Mouse (Mus musculus) hindbrain, embryonic 10.5 days (tissue): Measurements from ENCODE around the gene Olfr1337. TPM values are rescaled to one million over a fixed set of nuclear protein-coding genes. Genes with fewer than 3 reads are reported as not detected.
"Not testable (repeated sequence)": the region's sequence is repeated elsewhere in the genome, so short reads cannot be mapped to it uniquely, and the experiment has no call there.

Experiments
- DNase-seq: peaks from one replicate; pipeline ENCODE4 v3.0.0-alpha.2; 2017; ENCODE audit warnings: low spot score
- H3K27ac ChIP-seq: fragments of 300-500 bp; sonication (generic); 2 replicates; pipeline ENCODE4 v1.5.1; 2016; ENCODE audit warnings: mild to moderate bottlenecking, moderate library complexity
- H3K27me3 ChIP-seq: fragments of 300-500 bp; sonication (generic); 2 replicates; pipeline ENCODE4 v1.6.1; 2016; ENCODE audit warnings: mild to moderate bottlenecking; ENCODE audit not compliant: poor library complexity, insufficient read depth, severe bottlenecking
- H3K36me3 ChIP-seq: fragments of 300-500 bp; sonication (generic); 2 replicates; pipeline ENCODE4 v1.6.1; 2016; ENCODE audit warnings: mild to moderate bottlenecking, moderate library complexity
- H3K4me1 ChIP-seq: fragments of 300-500 bp; sonication (generic); replicated peaks from 2 replicates; pipeline ENCODE4 v1.6.1; 2016; ENCODE audit warnings: mild to moderate bottlenecking
- H3K4me3 ChIP-seq: fragments of 300-500 bp; sonication (generic); 2 replicates; pipeline ENCODE4 v1.5.1; 2016; ENCODE audit warnings: mild to moderate bottlenecking, moderate library complexity
- H3K9me3 ChIP-seq: fragments of 300-500 bp; sonication (generic); 2 replicates; pipeline ENCODE4 v1.6.1; 2016; ENCODE audit warnings: mild to moderate bottlenecking, moderate library complexity
- WGBS: fragments of 180-500 bp; shearing (Covaris S2); methylation state at CpG from one replicate; pipeline ENCODE4 v1.1.7; 2016; 5-methylcytosine and 5-hydroxymethylcytosine counted together
- polyA plus RNA-seq: library from polyadenylated mRNA; unstranded; fragments of >200 nt; fragmentation: Nextera tagmentation; extraction: Ambion mirVana; gene quantifications from 2 replicates; pipeline ENCODE4 v1.2.1, GENCODE M21; 2016

Gene Olfr1337
- not detected in 2 replicates for polyA plus RNA-seq

DNA sequence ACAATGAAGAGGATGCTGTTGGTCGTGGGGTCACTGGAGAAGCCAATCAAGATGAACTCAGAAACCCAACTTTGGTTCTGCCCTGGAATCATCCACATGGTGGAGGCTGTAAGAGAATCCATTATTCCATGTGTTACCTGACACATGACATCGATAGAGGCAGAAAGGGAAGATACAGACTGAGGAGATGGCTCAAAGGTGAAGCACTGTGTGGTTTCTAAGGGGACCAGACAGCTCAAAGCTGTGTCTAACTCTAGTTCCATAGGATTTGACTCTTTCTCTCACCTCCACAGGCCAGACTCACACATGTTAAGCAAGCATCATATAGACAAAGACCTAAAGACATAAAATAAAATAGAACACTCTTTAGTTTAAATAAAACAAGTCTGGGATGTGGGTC lies at the start of gene Olfr1337:
TSS of gene Olfr1337 (minus strand) at position 101 of the 400 bp plus-strand sequence.
- Histone ChIP-seq H3K27me3 (no peaks in the 10 kb centered on the region), H3K4me3 (no peak within 1 kb of the TSS), H3K36me3 (no peaks in the 10 kb centered on the region), H3K9me3 (no peaks in the 10 kb centered on the region), H3K4me1 (no peaks in the 10 kb centered on the region), H3K27ac (no peak within 1 kb of the TSS)
- WGBS, result 82% methylated on average over 2 of the region's 2 CpGs
- no peak for DNase-seq

DNA sequence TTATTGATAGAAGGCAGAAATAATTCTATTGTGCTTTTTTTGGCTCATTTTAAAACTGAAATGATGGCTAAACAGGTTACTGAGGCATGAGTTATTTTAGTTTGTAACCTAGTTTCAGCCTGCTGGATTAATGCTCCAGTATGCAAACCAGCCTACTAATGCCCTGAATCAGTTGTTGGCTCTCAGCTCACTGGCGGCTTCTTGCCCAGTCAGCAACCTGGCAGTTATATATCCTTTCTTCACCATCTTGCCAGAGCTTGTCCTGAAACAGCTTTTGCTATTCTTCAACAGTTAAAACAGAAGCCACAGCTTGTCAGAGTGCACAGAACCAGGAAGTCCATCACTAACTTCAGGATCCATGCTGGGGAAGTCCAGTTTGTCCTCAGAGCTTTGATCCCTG lies 36.5 kb upstream of the Olfr1337 start:
- no peaks in the 10 kb centered on the region for H3K4me1 ChIP-seq
- 87% methylated on average over 1 of the region's 1 CpGs for WGBS
- H3K27me3 ChIP-seq, result no peaks in the 10 kb centered on the region
- H3K4me3 ChIP-seq, result no peak overlapping the region
- no peaks in the 10 kb centered on the region for H3K9me3 ChIP-seq
- H3K36me3 ChIP-seq, result no peaks in the 10 kb centered on the region
- DNase-seq, result no peak
- H3K27ac ChIP-seq, result no peak overlapping the region

GRCm38 (mm10) chr4:118809844-118810243 lies 27.5 kb upstream of the Olfr1337 start, which contains the start of gene Olfr1335:
Gene Olfr1335 (minus strand): TSS chr4:118809944.
- Histone ChIP-seq H3K4me1 (no peaks in the 10 kb centered on the region), H3K27ac (no peak within 1 kb of the TSS), H3K9me3 (no peaks in the 10 kb centered on the region), H3K4me3 (no peak within 1 kb of the TSS), H3K36me3 (no peaks in the 10 kb centered on the region), H3K27me3 (no peaks in the 10 kb centered on the region)
- DNase-seq, result no peak
- 91% methylated on average over 4 of the region's 4 CpGs for WGBS

DNA sequence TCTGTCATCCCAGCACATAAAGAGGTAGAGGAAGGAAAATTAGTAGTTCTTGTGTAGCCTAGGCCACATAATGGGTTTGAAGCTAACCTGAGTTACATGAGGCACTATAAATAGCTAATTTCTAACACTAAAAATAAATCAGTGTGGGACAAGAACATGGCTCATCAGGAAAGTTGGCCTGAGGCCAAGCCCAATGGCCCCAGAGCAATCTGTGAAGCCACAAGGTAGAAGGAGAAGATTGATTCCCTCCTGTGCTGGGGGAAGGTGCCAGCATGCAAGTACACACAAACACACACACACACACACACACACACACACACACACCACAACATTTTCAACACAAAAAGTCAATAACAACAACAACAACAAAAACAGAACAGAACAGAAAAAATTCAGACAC lies 10.4 kb upstream of the Olfr1337 start:
- not testable (repeated sequence) for H3K4me1 ChIP-seq, H3K27ac ChIP-seq, H3K9me3 ChIP-seq, H3K4me3 ChIP-seq, DNase-seq, H3K36me3 ChIP-seq, H3K27me3 ChIP-seq

- no peak for DNase-seq
- WGBS, result 65% methylated on average over 1 of the region's 1 CpGs
- Histone ChIP-seq H3K4me1 (no peaks in the 10 kb centered on the region), H3K36me3 (no peaks in the 10 kb centered on the region), H3K4me3 (no peak within 1 kb of the TSS), H3K9me3 (no peaks in the 10 kb centered on the region), H3K27ac (no peak within 1 kb of the TSS), H3K27me3 (no peaks in the 10 kb centered on the region)
Measured at GRCm38 (mm10) chr4:118758637-118759036, 23.7 kb downstream of the Olfr1337 start, which contains the start of gene Olfr1338. Gene Olfr1338 (minus strand): TSS chr4:118758737.

- DNase-seq, result peak; percentile 8
Measured at GRCm38 (mm10) chr4:118741881-118742280, 40.5 kb downstream of the Olfr1337 start.

GRCm38 (mm10) chr4:118740988-118741698 lies 41.2 kb downstream of the Olfr1337 start:
- WGBS, result 6% methylated on average over 11 of the region's 11 CpGs
- no peak for DNase-seq
- H3K27me3 ChIP-seq, result peaks cover 45% of the 10 kb centered on the region

More at GRCm38 (mm10) chr4:118741881-118742280, 40.5 kb downstream of the Olfr1337 start:
- Histone ChIP-seq H3K36me3 (no peaks in the 10 kb centered on the region), H3K9me3 (peaks cover 9% of the 10 kb centered on the region), H3K27ac (no peak overlapping the region), H3K4me1 (peaks cover 14% of the 10 kb centered on the region), H3K27me3 (peaks cover 45% of the 10 kb centered on the region), H3K4me3 (peak overlapping the region; percentile 32)
- 5% methylated on average over 16 of the region's 16 CpGs for WGBS

GRCm38 (mm10) chr4:118739574-118739973 lies 42.8 kb downstream of the Olfr1337 start:
- 61% methylated on average over 3 of the region's 3 CpGs for WGBS
- no peak for DNase-seq
- no peak overlapping the region for H3K27ac ChIP-seq
- peaks cover 45% of the 10 kb centered on the region for H3K27me3 ChIP-seq
- H3K9me3 ChIP-seq, result no peaks in the 10 kb centered on the region
- H3K4me3 ChIP-seq, result no peak overlapping the region
- H3K4me1 ChIP-seq, result peaks cover 14% of the 10 kb centered on the region
- no peaks in the 10 kb centered on the region for H3K36me3 ChIP-seq

More at GRCm38 (mm10) chr4:118740988-118741698, 41.2 kb downstream of the Olfr1337 start:
- Histone ChIP-seq H3K27ac (no peak overlapping the region), H3K36me3 (no peaks in the 10 kb centered on the region), H3K4me1 (peaks cover 14% of the 10 kb centered on the region), H3K9me3 (peaks cover 1% of the 10 kb centered on the region), H3K4me3 (peak overlapping the region; percentile 32)

DNA sequence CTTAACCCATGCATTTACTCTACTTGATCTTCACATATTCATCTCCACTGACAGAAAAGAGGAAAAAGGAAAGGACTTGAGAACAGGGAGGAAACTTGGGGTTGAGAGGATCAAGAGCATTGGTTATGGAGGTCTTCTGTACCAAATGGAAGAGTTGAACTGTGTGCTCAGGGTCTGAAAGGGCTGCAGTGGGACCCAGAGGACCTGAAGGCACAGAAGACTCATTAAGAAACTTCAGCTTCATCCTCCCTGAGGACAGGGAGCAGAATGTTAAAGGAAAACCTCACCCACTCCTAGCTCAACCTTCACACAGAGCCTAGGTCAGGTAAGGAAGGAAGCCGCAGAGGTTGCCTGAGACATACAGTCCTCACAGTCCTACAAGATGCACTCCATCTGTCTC lies 50.5 kb downstream of the Olfr1337 start, which contains the start of gene Olfr1339:
TSS of gene Olfr1339 (plus strand) at position 301 of the 400 bp plus-strand sequence.
- no peaks in the 10 kb centered on the region for H3K36me3 ChIP-seq

More for the DNA sequence above, 50.5 kb downstream of the Olfr1337 start, which contains the start of gene Olfr1339:
- no peak within 1 kb of the TSS for H3K27ac ChIP-seq
- WGBS, result 90% methylated on average over 1 of the region's 1 CpGs
- no peak for DNase-seq
- no peaks in the 10 kb centered on the region for H3K4me1 ChIP-seq
- no peak within 1 kb of the TSS for H3K4me3 ChIP-seq
- no peaks in the 10 kb centered on the region for H3K27me3 ChIP-seq
- H3K9me3 ChIP-seq, result no peaks in the 10 kb centered on the region

Other genes with a start within 250 kb of the Olfr1337 start
- 0.71 and 1.1 TPM in 2 replicates for gene Tmem125, start 238.5 kb downstream of the Olfr1337 start, polyA plus RNA-seq
- gene Cfap57, start 161.8 kb downstream of the Olfr1337 start, polyA plus RNA-seq, result 0.71 and 1.3 TPM in 2 replicates
- gene Ebna1bp2, start 161.8 kb downstream of the Olfr1337 start, polyA plus RNA-seq, result 148 and 192 TPM in 2 replicates
- gene Olfr62, start 123.6 kb downstream of the Olfr1337 start, polyA plus RNA-seq, result not detected in 2 replicates
- gene Olfr1342, start 89.8 kb downstream of the Olfr1337 start, polyA plus RNA-seq, result not detected in 2 replicates
- gene Olfr1341, start 79.1 kb downstream of the Olfr1337 start, polyA plus RNA-seq, result not detected in 2 replicates
- not detected in 2 replicates for gene Olfr1340, start 62.4 kb downstream of the Olfr1337 start, polyA plus RNA-seq
- gene Olfr1339, start 50.4 kb downstream of the Olfr1337 start, polyA plus RNA-seq, result not detected in 2 replicates
- not detected in 2 replicates for gene Olfr1338, start 23.8 kb downstream of the Olfr1337 start, polyA plus RNA-seq
- gene Olfr1335, start 27.4 kb upstream of the Olfr1337 start, polyA plus RNA-seq, result not detected in 2 replicates
- not detected in 2 replicates for gene Olfr1333, start 53.7 kb upstream of the Olfr1337 start, polyA plus RNA-seq
- not detected in 2 replicates for gene Olfr1331, start 82.1 kb upstream of the Olfr1337 start, polyA plus RNA-seq
- gene Olfr1330, start 106.0 kb upstream of the Olfr1337 start, polyA plus RNA-seq, result not detected in 2 replicates
- not detected in 2 replicates for gene Olfr1329, start 134.9 kb upstream of the Olfr1337 start, polyA plus RNA-seq
- not detected in 2 replicates for gene Olfr1328, start 156.0 kb upstream of the Olfr1337 start, polyA plus RNA-seq
- gene Lao1, start 179.0 kb upstream of the Olfr1337 start, polyA plus RNA-seq, result not detected in 2 replicates